Mouse (Mus musculus) kidney, embryonic 15.5 days (tissue): ENCODE measurements around the gene Tmem120a. TPM values are rescaled to one million over a fixed set of nuclear protein-coding genes. Genes with fewer than 3 reads are reported as not detected.

ENCODE experiments used
- ATAC-seq: fragments of 200-750 bp; cut with Nextera tagmentation; replicated peaks from 2 replicates; pipeline ENCODE4 v1.8.0; 2017; ENCODE audit warnings: moderate TSS enrichment; ENCODE audit not compliant: low FRiP score
- H3K27ac ChIP-seq: fragments of 300-500 bp; sonication (generic); 2 replicates; pipeline ENCODE4 v1.5.1; 2015; ENCODE audit warnings: mild to moderate bottlenecking, inconsistent platforms
- H3K27me3 ChIP-seq: fragments of 300-500 bp; sonication (generic); 2 replicates; pipeline ENCODE4 v1.6.1; 2015; ENCODE audit warnings: inconsistent platforms
- H3K36me3 ChIP-seq: fragments of 300-500 bp; sonication (generic); 2 replicates; pipeline ENCODE4 v1.6.1; 2015; ENCODE audit warnings: inconsistent platforms
- H3K4me1 ChIP-seq: fragments of 300-500 bp; sonication (generic); 2 replicates; pipeline ENCODE4 v1.6.1; 2015; ENCODE audit warnings: inconsistent platforms
- H3K4me2 ChIP-seq: fragments of 300-500 bp; sonication (generic); 2 replicates; pipeline ENCODE4 v1.6.1; 2015; ENCODE audit warnings: moderate library complexity, mild to moderate bottlenecking, inconsistent platforms
- H3K4me3 ChIP-seq: fragments of 300-500 bp; sonication (generic); replicated peaks from 2 replicates; pipeline ENCODE4 v1.5.1; 2015; ENCODE audit warnings: mild to moderate bottlenecking, inconsistent platforms
- H3K9ac ChIP-seq: fragments of 300-500 bp; sonication (generic); 2 replicates; pipeline ENCODE4 v1.6.1; 2015; ENCODE audit warnings: mild to moderate bottlenecking, inconsistent platforms
- H3K9me3 ChIP-seq: fragments of 300-500 bp; sonication (generic); replicated peaks from 2 replicates; pipeline ENCODE4 v1.6.1; 2016; ENCODE audit warnings: inconsistent platforms
- WGBS: fragments of 180-500 bp; shearing (Covaris S2); methylation state at CpG from one replicate; pipeline ENCODE4 v1.1.7; 2015; ENCODE audit warnings: mixed read lengths; 5-methylcytosine and 5-hydroxymethylcytosine counted together
- polyA plus RNA-seq: library from polyadenylated mRNA; unstranded; fragments of >200 nt; fragmentation: Nextera tagmentation; extraction: Ambion mirVana; gene quantifications from 2 replicates; pipeline ENCODE4 v1.2.1, GENCODE M21; 2015

The Tmem120a gene
- polyA plus RNA-seq, 1 experiment from 2014 or later, result 68.1 TPM

- ATAC-seq, result no peak
- Histone ChIP-seq H3K9me3 (no peaks in the 10 kb centered on the region), H3K4me2 (no peak overlapping the region), H3K36me3 (peaks cover 39% of the 10 kb centered on the region), H3K27me3 (no peaks in the 10 kb centered on the region), H3K27ac (no peak overlapping the region), H3K4me3 (no peak overlapping the region), H3K4me1 (peaks cover 26% of the 10 kb centered on the region), H3K9ac (no peak overlapping the region)
- 72% methylated on average over 10 of the region's 10 CpGs for WGBS
Measured at GRCm38 (mm10) chr5:135719586-135720120, 24.6 kb downstream of the Tmem120a start.

DNA sequence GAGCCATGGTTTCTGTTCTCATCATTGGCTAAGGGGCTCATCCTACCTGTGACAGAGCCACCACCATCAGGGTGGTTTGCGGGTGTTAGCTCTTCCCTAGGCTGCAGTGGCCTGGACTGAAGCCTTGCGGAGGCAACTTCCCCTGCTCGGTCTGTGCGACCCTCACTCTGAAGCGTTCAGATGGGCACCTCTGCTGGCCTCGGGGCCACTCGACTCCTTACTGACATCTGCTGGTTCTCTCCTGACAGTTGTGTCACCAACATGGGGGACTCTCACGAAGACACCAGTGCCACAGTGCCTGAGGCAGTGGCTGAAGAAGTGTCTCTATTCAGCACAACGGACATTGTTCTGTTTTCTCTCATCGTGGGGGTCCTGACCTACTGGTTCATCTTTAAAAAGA is 28.6 kb downstream of the Tmem120a start:
- H3K4me1 ChIP-seq, result peaks cover 40% of the 10 kb centered on the region
- H3K36me3 ChIP-seq, result peaks cover 36% of the 10 kb centered on the region
- no peak overlapping the region for H3K9ac ChIP-seq
- H3K9me3 ChIP-seq, result no peaks in the 10 kb centered on the region
- no peak overlapping the region for H3K4me3 ChIP-seq
- no peaks in the 10 kb centered on the region for H3K27me3 ChIP-seq
- no peak overlapping the region for H3K27ac ChIP-seq
- no peak for ATAC-seq
- no peak overlapping the region for H3K4me2 ChIP-seq
- 60% methylated on average over 10 of the region's 10 CpGs for WGBS

GRCm38 (mm10) chr5:135713441-135714218 is 30.6 kb downstream of the Tmem120a start:
- Histone ChIP-seq H3K4me2 (peak overlapping the region; percentile 27; the same call in 1 of the 2 replicates), H3K36me3 (peaks cover 38% of the 10 kb centered on the region), H3K27me3 (no peaks in the 10 kb centered on the region), H3K4me3 (no peak overlapping the region), H3K9ac (no peak overlapping the region), H3K4me1 (peaks cover 45% of the 10 kb centered on the region), H3K9me3 (no peaks in the 10 kb centered on the region), H3K27ac (peak overlapping the region; percentile 86)
- peak; percentile 58 for ATAC-seq
- 39% methylated on average over 16 of the region's 16 CpGs for WGBS

- no peak for ATAC-seq
- no peak overlapping the region for H3K4me3 ChIP-seq
Measured at GRCm38 (mm10) chr5:135712803-135713202, 31.4 kb downstream of the Tmem120a start.

DNA sequence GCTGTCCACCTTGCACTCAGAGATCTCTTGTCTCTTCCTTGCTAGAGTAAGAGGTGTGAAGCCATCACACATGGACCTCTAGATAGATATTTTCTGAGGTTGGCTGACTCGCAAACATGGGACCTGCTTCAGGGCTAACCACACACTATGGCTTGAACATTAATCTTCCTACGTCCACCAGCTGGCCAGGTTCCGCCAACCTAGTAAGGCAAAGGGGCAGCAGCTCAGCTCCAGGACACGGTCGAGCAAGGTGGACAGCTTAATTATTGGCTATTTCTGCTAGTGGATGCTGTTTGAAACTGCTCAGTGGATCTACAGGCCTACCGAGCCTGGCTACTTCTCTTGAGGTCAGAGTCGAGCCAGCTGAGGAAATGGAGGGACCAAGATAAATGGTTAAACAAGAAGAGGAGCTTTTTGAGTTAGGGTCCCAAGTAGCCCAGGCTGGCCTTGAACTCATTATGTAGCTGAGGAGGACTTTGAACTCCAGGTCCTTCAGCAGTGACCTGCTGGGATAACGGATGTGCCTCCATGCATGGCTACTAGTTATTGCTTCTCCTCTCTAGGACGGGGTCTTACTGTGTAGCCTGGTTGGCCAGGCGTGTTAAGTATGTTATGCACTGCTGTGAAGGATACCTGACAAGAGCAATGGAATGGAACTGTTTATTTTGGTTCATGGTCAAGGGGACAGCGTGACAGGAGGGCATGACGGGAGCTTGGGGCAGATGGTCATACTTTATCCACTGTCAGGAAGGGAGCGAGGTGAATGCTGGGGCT is 32.5 kb downstream of the Tmem120a start:
- peak; percentile 73 for ATAC-seq
- Histone ChIP-seq H3K9me3 (no peaks in the 10 kb centered on the region), H3K36me3 (peaks cover 32% of the 10 kb centered on the region), H3K27ac (peak overlapping the region; percentile 86), H3K27me3 (no peaks in the 10 kb centered on the region), H3K4me1 (peaks cover 45% of the 10 kb centered on the region), H3K9ac (no peak overlapping the region), H3K4me2 (no peak overlapping the region), H3K4me3 (no peak overlapping the region)
- 55% methylated on average over 13 of the region's 13 CpGs for WGBS

More at GRCm38 (mm10) chr5:135712803-135713202, 31.4 kb downstream of the Tmem120a start:
- peaks cover 45% of the 10 kb centered on the region for H3K4me1 ChIP-seq
- peaks cover 32% of the 10 kb centered on the region for H3K36me3 ChIP-seq
- no peaks in the 10 kb centered on the region for H3K27me3 ChIP-seq
- H3K27ac ChIP-seq, result peak overlapping the region; percentile 86
- no peak overlapping the region for H3K4me2 ChIP-seq
- no peak overlapping the region for H3K9ac ChIP-seq
- H3K9me3 ChIP-seq, result no peaks in the 10 kb centered on the region
- 77% methylated on average over 4 of the region's 4 CpGs for WGBS

DNA sequence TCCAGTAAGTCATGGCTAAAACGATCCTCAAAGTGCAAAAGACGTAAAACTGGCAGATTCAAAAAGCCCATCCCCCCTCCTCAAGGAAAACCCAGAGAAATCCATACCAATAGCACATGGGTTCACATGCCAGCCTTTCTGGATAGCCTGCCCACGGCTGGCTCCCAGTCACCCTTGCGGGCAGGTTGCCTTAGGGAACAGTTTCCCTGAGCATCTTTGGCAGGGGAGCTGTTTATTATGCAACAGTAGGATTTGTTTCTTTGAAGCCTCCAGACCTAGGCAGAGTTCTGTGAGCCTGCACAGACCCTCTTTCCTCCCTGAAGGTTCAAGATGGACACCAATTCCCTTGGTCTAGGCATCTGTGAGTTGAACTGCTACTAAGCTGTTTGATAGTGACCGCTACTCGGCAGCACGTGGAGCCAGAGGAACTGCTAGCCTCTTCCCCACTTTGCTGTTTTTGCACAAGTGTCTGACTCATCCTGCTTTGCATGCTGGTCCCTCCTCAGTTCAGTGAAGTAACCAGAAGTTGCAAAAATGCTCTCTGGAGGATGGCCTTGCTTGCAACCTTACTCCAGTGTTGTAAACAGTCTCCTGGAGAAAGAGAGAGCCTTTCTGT is 33.5 kb downstream of the Tmem120a start:
- no peaks in the 10 kb centered on the region for H3K9me3 ChIP-seq
- no peaks in the 10 kb centered on the region for H3K27me3 ChIP-seq
- H3K36me3 ChIP-seq, result peaks cover 25% of the 10 kb centered on the region
- no peak overlapping the region for H3K9ac ChIP-seq
- 79% methylated on average over 7 of the region's 7 CpGs for WGBS
- ATAC-seq, result no peak
- H3K4me3 ChIP-seq, result no peak overlapping the region
- H3K4me2 ChIP-seq, result no peak overlapping the region
- H3K4me1 ChIP-seq, result peaks cover 45% of the 10 kb centered on the region
- H3K27ac ChIP-seq, result peak overlapping the region; percentile 86

DNA sequence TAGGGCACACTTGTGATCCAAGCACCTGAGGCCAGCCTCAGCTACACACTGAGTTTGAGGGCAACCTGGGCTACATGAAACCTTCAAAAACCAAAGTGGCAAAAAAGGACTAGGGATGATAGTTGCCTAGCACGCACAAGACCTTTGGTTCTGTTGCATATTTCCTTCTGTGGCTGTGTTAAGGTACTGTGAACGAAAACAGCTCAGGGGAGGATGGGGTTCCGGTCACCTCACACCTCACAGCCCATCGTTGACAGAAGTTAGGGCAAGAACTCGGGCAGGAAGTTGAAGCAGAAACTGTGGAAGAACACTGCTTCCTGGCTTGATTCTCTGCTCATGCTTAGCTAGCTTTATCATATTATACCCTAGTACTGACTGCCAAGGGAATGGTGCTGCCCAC is 34.5 kb downstream of the Tmem120a start:
- ATAC-seq, result no peak
- Histone ChIP-seq H3K36me3 (peaks cover 22% of the 10 kb centered on the region), H3K4me1 (peaks cover 42% of the 10 kb centered on the region), H3K27me3 (no peaks in the 10 kb centered on the region), H3K9ac (no peak overlapping the region), H3K4me3 (no peak overlapping the region), H3K27ac (no peak overlapping the region), H3K4me2 (no peak overlapping the region), H3K9me3 (no peaks in the 10 kb centered on the region)
- WGBS, result 97% methylated on average over 5 of the region's 5 CpGs

DNA sequence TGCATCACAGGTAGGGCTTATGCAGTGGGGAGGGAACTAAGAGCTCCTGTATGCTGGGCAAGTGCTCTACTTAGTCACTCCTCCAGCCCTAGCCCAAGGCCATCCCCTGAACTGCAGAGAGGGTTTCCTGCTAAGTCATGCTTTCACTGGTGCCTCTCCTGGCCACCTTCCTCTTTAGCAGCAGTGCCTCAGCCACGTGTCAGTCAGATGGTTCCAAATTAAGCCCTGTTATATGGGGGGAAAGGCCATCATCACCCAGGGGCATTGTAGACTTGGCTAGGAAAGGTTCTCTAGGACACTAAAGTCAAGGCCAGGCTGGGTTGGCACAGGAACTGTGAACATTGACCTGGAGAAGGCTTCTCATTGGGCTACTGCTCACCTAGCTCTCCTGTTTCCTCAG is 36.4 kb downstream of the Tmem120a start:
- peaks cover 27% of the 10 kb centered on the region for H3K4me1 ChIP-seq
- 52% methylated on average over 1 of the region's 1 CpGs for WGBS
- H3K9me3 ChIP-seq, result no peaks in the 10 kb centered on the region
- no peaks in the 10 kb centered on the region for H3K27me3 ChIP-seq
- H3K4me2 ChIP-seq, result no peak overlapping the region
- no peak for ATAC-seq
- H3K9ac ChIP-seq, result no peak overlapping the region
- H3K36me3 ChIP-seq, result peaks cover 22% of the 10 kb centered on the region
- H3K27ac ChIP-seq, result no peak overlapping the region
- no peak overlapping the region for H3K4me3 ChIP-seq

DNA sequence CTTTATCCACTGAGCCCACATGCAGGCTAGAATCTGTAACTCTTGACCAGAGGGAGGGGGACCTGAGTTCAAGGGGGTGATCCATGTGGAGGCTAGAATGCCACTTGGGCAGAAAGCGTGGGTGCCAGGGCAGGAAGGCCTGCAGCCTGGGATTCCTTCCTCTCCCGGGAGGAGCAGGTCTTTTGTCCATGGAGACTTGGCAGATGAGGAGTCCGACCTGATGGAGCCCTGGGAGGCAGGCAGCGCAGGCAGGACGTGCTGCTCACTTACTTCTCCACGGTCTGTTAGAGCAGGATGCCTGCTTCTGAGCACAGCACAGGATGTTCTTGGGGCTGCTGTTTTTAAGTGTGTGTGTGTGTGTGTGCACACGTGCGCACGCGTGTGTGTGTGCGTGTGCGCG is 37.2 kb downstream of the Tmem120a start:
- Histone ChIP-seq H3K4me3 (no peak overlapping the region), H3K9me3 (no peaks in the 10 kb centered on the region), H3K4me2 (no peak overlapping the region), H3K36me3 (peaks cover 28% of the 10 kb centered on the region), H3K27me3 (no peaks in the 10 kb centered on the region), H3K4me1 (peaks cover 19% of the 10 kb centered on the region), H3K27ac (no peak overlapping the region), H3K9ac (no peak overlapping the region)
- 93% methylated on average over 13 of the region's 13 CpGs for WGBS
- ATAC-seq, result no peak

- Histone ChIP-seq H3K27ac (no peak overlapping the region), H3K27me3 (no peaks in the 10 kb centered on the region), H3K36me3 (peaks cover 41% of the 10 kb centered on the region), H3K4me3 (no peak overlapping the region), H3K4me2 (no peak overlapping the region), H3K9me3 (no peaks in the 10 kb centered on the region), H3K9ac (no peak overlapping the region), H3K4me1 (peaks cover 2% of the 10 kb centered on the region)
- ATAC-seq, result no peak
- 93% methylated on average over 4 of the region's 4 CpGs for WGBS
Measured at GRCm38 (mm10) chr5:135705383-135705782, 38.9 kb downstream of the Tmem120a start.

DNA sequence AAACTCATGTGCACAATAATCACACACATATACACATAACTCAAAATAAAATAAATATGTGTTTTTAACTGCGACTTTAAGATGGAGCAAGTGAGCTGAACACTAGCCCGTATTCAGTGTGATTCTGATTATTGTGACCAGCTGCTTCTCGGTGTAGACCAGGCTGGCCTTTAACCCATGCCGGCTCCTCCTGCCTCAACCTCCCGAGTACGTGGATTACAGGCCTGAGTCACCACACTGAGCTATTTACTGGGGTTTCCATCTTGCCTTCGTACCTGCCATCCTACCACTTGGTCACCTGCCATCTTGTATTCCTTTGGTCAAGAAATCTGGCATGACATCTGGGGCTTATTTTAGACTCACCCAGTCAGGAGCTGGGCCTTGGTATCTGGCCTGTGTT is 40.8 kb downstream of the Tmem120a start:
- no peak for ATAC-seq
- H3K27me3 ChIP-seq, result no peaks in the 10 kb centered on the region
- 93% methylated on average over 7 of the region's 7 CpGs for WGBS
- H3K36me3 ChIP-seq, result peaks cover 47% of the 10 kb centered on the region
- no peak overlapping the region for H3K4me3 ChIP-seq
- H3K27ac ChIP-seq, result no peak overlapping the region
- H3K9ac ChIP-seq, result no peak overlapping the region
- H3K4me1 ChIP-seq, result no peaks in the 10 kb centered on the region
- H3K9me3 ChIP-seq, result no peaks in the 10 kb centered on the region
- H3K4me2 ChIP-seq, result no peak overlapping the region
